Mouse (Mus musculus) adrenal gland, postnatal 25 days (tissue): ENCODE data around the gene Gm17174. TPM values are rescaled to one million over a fixed set of nuclear protein-coding genes. Genes with fewer than 3 reads are reported as not detected.
A peak's percentile ranks its signal among the peaks of the same experiment; 100 is the strongest.
"Not testable (repeated sequence)": the region's sequence is repeated elsewhere in the genome, so short reads cannot be mapped to it uniquely, and the experiment has no call there.

Source experiments
- DNase-seq: peaks from one replicate; pipeline ENCODE4 v3.0.0; 2021; ENCODE audit warnings: mixed read lengths
- long read RNA-seq: library from polyadenylated mRNA; stranded (forward); transcript quantifications from one replicate; pipeline ENCODE4 v2.0.0, GENCODE M21; 2021
- total RNA-seq: library from RNA; stranded (reverse); gene quantifications from 2 replicates; pipeline ENCODE4 v1.2.3, GENCODE M21; 2021

Gm17174 gene
- total RNA-seq = not detected in 2 replicates
- long read RNA-seq = 0 reads

- DNase-seq = not testable (repeated sequence)
Observed at GRCm38 (mm10) chr14:51592039-51592438, at the start of gene Gm17174. TSS of gene Gm17174 (minus strand) at chr14:51592139.

DNA sequence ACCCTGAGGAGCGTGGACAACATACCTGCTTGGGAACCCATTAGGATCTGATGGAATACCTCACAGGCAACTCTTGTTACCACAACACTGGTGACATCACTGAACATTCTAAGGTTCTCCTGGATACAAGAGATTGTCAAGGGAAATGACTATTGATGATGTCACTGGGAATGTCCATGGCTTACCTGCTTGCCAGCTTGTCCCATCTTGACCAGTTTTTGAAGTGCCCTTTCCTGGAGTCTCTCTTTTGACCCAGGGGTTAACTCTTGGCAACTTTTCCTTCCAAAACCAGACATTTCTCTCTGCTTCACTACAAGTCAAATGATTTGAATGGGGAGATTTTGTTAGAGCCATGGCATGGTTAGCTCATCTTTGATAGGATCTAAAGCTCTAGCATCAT, 43.6 kb upstream of the Gm17174 start, which contains the start of gene Gm4181:
TSS of gene Gm4181 (minus strand) at position 101 of the 400 bp plus-strand sequence.
- not testable (repeated sequence) for DNase-seq

- DNase-seq = peak; percentile 5
Observed at GRCm38 (mm10) chr14:51632426-51632825, 40.5 kb upstream of the Gm17174 start.

GRCm38 (mm10) chr14:51611210-51611609, 19.3 kb upstream of the Gm17174 start, which contains the start of gene Gm17078:
TSS of gene Gm17078 (minus strand) at chr14:51611310.
- DNase-seq = no peak

- DNase-seq = not testable (repeated sequence)
Observed at GRCm38 (mm10) chr14:51573963-51574362, 18.0 kb downstream of the Gm17174 start, which contains the start of gene Gm17175. TSS of gene Gm17175 (minus strand) at chr14:51574063.

DNA sequence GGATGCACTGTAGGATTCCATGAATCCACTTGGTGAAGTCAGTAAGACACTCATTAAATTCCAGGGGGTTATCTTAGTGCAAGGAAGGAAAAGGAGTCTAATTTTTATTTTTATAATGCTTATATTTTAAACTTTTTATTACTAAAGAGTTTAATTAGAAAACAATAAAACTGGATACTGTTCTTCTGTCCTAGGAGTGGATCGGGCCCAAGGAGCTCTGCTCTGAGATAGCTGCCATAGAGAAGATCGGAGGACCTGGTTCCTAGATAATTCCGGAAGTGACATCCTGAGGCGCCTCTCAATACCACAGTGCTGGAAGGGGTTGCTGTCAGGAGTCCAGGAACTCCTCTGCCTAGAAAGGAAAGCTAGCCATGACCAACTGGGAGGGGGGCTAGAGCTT, 39.4 kb downstream of the Gm17174 start, which contains the start of gene Gm5622:
TSS of gene Gm5622 (plus strand) at position 301 of the 400 bp plus-strand sequence.
- DNase-seq = no peak

Other genes starting within 250 kb of the Gm17174 start
- gene Gm7247, start 230.4 kb downstream of the Gm17174 start, total RNA-seq = not detected in 2 replicates
- not detected in 2 replicates for gene Vmn2r88, start 181.3 kb downstream of the Gm17174 start, total RNA-seq
- gene Vmn2r89, start 140.3 kb downstream of the Gm17174 start, total RNA-seq = not detected in 2 replicates
- not detected in 2 replicates for gene Gm5622, start 39.3 kb downstream of the Gm17174 start, total RNA-seq
- gene Gm17175, start 18.1 kb downstream of the Gm17174 start, total RNA-seq = not detected in 2 replicates
- gene Gm17078, start 19.2 kb upstream of the Gm17174 start, total RNA-seq = not detected in 2 replicates
- not detected in 2 replicates for gene Gm4181, start 43.5 kb upstream of the Gm17174 start, total RNA-seq
- gene Gm17079, start 103.3 kb upstream of the Gm17174 start, total RNA-seq = not detected in 2 replicates
- gene Gm5800, start 125.0 kb upstream of the Gm17174 start, total RNA-seq = not detected in 2 replicates
- not detected in 2 replicates for gene Ang4, start 181.5 kb upstream of the Gm17174 start, total RNA-seq
- not detected in 2 replicates for gene AY358078, start 207.9 kb upstream of the Gm17174 start, total RNA-seq